Mouse (Mus musculus) MEL-GATA-1-ER (cell line): ENCODE data around the gene Mecr.
A peak's percentile ranks its signal among the peaks of the same experiment; 100 is the strongest.

ENCODE experiments used
- DNase-seq: peaks from one replicate; pipeline ENCODE4 v3.0.0-alpha.2; 2012; ENCODE audit warnings: low read depth; ENCODE audit errors: extremely low read depth

The Mecr gene

GRCm38 (mm10) chr4:131836351-131836881 lies 6.9 kb upstream of the Mecr start:
- no peak for DNase-seq

GRCm38 (mm10) chr4:131836891-131837491 lies 6.3 kb upstream of the Mecr start:
- no peak for DNase-seq

- no peak for DNase-seq
These were observed 5.3 kb upstream of the Mecr start, which contains the start of gene Ptpru for GRCm38 (mm10) chr4:131837872-131838524. Gene Ptpru, minus strand, starts transcription at chr4:131838288.

- DNase-seq: no peak
These were observed 2.9 kb downstream of the Mecr start for GRCm38 (mm10) chr4:131845991-131846778.

- DNase-seq: no peak
These were observed 4.8 kb downstream of the Mecr start for GRCm38 (mm10) chr4:131848082-131848481.

GRCm38 (mm10) chr4:131849986-131850638 lies 6.8 kb downstream of the Mecr start:
- DNase-seq: no peak

GRCm38 (mm10) chr4:131854950-131855349 lies 11.7 kb downstream of the Mecr start:
- no peak for DNase-seq

- DNase-seq: peak; percentile 64
These were observed 17.4 kb downstream of the Mecr start for GRCm38 (mm10) chr4:131860492-131861340.

- DNase-seq: no peak
These were observed 18.1 kb downstream of the Mecr start for GRCm38 (mm10) chr4:131861341-131861739.

- DNase-seq: no peak
These were observed 29.5 kb downstream of the Mecr start for GRCm38 (mm10) chr4:131872672-131873292.

GRCm38 (mm10) chr4:131873293-131874168 lies 30.3 kb downstream of the Mecr start, which contains the start of gene Srsf4:
Gene Srsf4, plus strand, starts transcription at chr4:131873617.
- DNase-seq: peak; percentile 84

GRCm38 (mm10) chr4:131874169-131874536 lies 30.9 kb downstream of the Mecr start:
- DNase-seq: peak; percentile 42

GRCm38 (mm10) chr4:131874567-131874966 lies 31.3 kb downstream of the Mecr start:
- DNase-seq: no peak

GRCm38 (mm10) chr4:131875242-131875641 lies 32.0 kb downstream of the Mecr start:
- DNase-seq: no peak

GRCm38 (mm10) chr4:131876836-131877235 lies 33.6 kb downstream of the Mecr start:
- DNase-seq: no peak

- no peak for DNase-seq
These were observed 36.4 kb downstream of the Mecr start for GRCm38 (mm10) chr4:131879692-131880091.

- DNase-seq: no peak
These were observed 38.0 kb downstream of the Mecr start for GRCm38 (mm10) chr4:131881306-131881705.

- no peak for DNase-seq
These were observed 40.3 kb downstream of the Mecr start for GRCm38 (mm10) chr4:131883571-131883970.

GRCm38 (mm10) chr4:131885376-131885775 lies 42.1 kb downstream of the Mecr start:
- DNase-seq: no peak
